Mouse (Mus musculus) ovary, adult 18-20 months (tissue): ENCODE measurements around the gene Fry.

Source experiments
- DNase-seq: peaks from one replicate; pipeline ENCODE4 v3.0.0; 2022; ENCODE audit warnings: low spot score, mixed read lengths

Gene Fry

DNA sequence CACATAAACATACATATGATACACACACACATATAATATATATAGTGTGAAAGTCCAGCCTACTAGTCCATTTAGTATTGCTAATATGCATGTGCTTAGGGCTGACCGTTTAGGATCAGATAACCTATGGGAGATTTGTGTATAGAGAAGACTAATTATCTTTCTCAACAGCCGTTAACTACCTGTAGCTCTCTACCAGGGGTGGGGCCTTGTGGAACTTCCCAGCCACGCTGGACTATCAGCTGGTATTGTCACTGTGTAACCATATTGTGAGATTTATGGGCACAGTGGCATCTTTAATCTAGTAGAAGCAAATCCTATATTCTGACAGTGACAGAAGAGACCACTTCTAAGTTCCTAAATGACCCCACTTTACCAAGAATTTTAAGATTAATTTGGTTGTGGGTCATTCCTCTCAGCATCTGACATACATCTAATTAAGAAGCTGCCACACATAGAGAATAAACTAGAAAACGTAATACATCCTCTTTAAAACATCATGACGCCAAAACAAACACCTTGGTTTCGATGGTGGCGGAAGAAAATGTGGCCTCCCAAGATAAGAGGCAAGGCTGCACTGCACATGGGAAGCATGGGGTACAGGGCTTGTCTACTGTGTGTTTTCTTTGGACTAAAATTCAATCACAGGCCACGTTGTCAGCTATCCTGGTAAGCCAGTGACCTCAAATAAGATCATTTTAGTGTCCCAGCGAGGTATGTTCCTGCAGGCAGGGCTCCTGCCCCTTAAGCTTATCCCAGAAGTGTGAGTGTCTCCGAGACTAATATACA is 271.3 kb downstream of the Fry start:
- DNase-seq, result no peak

DNA sequence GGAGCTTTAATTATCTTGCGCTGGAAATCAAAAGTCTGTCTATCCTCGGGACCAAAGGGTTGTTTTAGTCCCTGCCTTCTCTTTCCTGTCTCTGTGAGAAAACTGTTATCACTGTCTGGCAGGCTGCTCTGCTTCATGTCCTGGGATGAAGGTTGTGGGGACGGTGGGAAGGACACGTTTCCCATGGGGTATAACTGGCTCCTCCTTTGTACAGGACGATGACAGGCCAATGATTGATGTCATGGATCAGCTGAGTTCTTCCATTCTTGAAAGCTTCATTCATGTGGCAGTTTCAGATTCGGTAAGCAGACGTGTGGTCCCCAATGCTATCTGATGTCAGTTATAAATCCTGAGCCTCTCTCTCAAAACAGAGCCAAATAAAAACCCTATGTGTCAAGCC is 272.0 kb downstream of the Fry start:
- no peak for DNase-seq

DNA sequence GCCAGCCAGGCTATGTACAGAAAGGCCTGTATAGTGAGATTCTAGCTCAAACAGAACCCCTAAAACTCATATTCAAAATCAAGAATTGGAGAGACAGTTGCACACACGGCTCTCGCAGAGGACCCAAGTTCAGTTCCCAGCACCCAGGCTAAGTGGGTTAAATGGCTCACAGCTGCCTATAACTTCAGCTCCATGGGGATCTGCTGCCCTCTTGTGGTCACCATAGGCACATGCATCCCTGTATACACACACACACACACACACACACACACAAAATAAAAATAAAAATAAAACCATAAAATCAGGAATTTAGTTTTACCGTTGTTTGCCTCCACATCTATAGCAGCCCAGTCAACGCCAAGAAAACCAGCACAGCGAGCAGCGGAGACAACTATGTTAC is 276.2 kb downstream of the Fry start:
- DNase-seq, result no peak

DNA sequence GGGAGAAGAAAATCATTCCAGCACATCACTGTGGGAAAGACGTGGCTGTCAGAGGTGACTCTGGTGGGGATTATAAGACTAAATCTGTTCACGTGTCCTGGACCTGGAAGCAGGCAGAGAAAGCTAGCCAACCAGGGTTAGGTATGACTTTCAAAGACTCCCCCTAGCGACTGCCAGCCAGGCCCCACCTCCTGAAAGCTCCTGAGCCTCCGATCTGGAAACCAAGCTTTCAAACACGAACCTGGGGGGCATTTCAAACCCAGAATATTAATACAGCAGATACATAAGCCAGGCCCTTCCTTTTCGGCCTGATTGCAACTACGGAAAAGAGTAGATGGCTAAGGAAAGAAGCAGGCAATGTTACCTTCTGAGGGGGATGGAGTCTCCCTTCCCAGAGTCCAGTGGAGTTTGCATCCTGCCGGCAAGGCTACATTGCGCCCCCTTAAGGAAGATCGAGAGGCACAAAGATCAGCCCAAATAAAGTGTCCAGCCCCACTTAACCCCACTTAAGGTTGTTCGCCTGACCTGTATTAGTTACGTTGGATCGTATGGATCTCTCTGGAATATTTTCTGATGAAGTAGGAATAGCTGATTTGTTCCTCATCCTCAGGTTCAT is 284.5 kb downstream of the Fry start:
- no peak for DNase-seq

DNA sequence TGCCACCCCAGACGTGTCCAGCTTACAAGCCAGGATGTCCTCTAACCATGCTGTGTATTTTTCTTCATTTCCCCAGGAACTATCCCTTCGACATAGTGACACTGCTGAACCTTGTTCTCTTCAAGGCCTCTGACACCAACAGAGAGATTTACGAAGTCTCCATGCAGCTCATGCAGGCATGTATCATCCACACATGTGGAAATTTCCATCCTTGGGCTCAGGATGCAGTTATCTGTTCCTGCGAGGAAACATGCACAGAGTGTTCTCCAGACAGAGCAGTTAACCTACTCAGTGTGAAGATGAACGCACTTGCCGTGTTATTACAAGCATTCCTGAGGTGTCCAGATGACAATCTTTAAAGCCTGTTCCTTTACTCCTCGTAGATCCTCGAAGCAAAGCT is 286.4 kb downstream of the Fry start:
- DNase-seq, result no peak

DNA sequence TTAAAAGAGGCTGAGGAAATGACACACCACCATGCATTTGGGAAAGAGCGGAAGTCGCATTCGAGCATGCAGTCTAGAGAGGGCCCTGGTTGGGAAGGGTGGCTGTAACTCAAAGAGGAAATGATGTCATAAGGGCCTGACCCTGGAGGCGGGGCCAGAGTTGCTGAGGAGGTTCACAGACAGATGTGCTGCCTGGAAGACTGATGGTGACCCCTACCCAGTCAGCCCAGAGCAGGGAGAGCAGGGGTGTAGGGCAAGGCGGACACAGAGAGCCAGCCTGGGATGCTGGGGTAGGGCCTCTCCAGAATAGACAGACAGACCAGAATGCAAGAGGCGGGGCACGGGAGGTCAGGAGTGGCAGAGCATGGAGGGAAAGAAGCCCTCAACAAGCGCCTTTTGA is 290.5 kb downstream of the Fry start:
- no peak for DNase-seq

DNA sequence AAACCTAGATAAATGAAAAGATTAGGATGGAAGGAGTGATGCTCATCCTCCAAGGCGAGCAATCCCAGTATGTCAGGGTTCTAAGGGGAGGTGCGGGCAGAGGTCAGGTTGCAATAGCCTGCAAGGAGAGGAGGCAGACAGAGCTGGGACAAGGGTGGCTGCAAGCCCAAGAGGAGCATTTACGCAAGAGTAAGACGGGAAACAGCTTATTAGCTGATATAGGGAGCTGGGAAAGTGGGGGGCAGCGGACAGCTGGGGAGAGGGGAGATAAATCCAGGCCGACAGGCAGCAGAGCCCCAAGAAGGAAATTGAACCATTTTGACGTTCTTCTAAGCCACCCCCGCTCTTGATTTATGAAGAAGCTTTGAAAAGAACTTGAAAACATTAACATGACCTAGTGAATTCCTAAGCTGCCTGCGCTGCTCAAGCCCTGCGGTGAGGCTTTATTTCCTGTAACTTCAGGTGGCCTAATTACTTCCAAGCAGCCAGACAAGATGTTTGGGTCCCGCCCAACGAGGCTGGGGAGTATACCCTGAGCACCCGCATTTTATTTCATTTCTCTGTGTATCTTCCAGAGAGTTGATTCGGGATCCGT is 291.1 kb downstream of the Fry start:
- DNase-seq, result no peak

DNA sequence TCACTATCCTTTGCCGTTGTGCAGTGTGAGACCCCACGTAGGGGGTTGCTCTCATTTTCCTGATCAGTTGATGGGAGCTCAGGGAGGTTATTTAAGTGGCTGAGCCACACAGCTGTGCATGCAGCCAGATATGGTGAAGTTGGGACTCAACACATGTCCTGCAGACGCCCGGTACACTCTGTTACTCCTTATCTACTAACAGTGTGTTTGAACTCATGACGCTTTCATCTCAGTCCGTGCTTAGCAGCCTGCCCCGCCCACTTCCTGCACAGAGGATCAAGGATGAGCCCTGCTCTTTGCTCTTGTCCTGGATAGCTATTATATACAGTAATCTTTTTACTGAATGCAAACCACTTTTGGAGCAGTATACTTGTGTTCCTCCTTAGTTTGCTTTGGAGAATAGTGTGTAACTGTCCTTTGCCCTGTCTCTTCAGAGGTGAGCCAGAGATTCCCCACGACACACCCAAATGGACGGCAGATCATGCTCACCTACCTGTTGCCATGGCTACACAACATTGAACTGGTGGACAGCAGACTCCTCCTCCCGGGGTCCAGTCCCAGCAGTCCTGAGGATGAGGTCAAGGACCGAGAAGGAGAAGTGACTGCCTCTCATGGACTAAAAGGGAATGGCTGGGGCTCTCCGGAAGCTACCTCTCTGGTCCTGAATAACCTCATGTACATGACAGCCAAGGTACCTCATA is 294.5 kb downstream of the Fry start:
- DNase-seq, result no peak

DNA sequence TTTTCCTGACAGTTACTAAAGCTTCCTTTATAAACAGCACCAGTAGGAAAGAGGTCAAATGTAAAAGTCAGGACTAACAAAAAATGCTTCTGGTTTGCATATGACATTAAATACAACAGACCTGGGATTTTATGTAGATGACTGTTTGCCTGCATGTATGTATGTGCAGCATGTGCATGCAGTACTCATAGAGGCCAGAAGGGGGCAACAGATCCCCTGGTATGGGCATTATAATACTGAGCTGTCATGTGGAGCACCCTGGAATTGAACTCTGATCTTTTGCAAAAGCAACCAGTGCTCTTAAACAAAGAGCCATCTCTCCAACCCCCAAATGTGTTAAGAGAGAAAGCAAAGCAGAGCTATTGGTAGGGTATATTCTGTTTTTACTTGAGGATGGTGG is 296.4 kb downstream of the Fry start:
- DNase-seq, result no peak

DNA sequence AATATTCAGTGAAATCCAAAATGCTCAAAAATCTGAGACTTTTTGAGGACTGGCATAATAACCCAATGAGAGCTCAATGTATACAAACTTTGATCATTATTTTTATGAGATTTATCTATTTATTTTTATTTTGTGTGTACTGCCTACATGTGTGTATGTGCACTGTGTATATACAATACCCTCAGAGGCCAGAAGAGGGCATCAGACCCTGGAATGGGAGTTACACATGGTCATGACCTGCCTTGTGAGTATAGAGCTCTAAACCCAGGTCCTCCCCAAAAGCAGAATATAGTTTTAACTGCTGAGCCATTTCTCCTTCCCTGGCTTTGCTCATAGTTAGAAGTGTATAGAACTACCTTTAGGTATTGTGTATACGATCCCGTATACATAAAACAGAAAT is 298.8 kb downstream of the Fry start:
- DNase-seq, result no peak

DNA sequence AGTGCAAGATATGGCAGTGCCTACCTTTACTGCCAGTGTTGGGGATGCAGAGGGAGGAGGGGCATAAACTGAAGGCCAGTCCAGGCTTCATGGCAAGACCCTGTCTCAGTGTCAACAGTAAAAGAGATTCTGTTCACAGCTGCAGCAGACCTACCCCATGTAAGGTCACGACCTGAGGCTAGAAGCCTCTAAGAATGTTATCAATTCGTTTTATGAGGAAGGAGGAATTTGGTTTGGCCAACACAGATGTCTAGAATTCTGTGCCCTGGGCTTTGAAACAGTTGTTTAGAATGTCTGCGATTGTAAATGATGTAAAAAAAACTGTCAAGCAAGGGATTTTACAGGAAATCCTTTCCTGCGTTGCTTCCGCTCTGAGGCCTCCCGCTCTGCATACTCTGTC is 299.6 kb downstream of the Fry start:
- DNase-seq, result no peak

DNA sequence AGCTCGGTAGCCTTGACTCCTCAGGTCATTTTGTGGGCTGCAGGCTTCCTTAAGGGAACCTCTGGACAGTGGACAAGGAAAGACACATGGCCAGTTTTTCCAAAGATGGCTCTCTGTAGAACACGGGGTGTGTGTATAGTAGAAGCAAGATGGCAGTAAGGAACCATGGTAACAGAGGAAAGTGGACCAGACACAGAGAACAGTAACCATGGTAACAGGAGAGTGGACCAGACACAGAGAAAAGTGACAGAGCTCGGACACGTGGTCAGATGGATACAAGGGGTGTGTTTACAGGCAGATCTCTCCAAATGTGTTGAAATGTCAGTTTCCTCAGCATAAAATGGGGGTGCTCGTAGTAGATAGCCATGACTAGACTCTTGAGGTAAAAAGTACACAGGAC is 306.6 kb downstream of the Fry start:
- DNase-seq, result no peak

DNA sequence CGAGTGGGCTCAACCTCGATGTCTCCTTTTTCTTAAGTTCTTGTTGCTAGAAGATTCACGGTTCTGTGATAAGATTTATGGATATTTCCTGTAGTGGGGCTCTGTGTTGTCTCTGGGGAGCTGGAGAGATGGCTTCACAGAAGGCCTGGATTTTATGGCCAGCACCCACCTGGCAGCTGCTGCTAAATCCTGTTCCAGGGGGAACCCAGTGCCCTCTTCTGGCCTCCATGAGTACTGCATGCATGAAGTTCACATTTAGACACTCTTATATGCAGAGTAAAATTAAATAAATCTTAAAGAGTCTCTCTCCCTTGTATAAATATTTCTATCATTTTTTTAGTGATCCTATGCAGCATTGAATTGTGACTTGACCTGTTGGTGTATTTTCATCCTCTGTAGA is 308.1 kb downstream of the Fry start:
- no peak for DNase-seq

DNA sequence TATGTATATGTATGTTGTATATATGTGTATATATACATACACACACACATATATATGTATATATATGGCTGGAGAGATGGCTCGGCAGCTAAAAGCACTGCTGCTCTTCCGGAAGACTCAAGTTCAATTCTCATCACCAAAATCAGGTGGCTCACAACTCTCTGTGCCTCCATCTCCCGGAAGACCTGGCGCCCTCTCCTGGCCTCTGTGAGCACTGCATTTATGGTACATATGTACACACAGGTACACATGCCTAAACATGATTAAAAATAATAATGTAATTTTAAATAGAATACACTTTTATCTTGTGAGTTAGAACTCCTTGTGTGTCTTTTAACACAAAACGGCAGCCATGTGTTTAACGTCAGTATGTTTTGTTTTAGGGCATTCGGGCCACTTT is 312.8 kb downstream of the Fry start:
- DNase-seq, result no peak

DNA sequence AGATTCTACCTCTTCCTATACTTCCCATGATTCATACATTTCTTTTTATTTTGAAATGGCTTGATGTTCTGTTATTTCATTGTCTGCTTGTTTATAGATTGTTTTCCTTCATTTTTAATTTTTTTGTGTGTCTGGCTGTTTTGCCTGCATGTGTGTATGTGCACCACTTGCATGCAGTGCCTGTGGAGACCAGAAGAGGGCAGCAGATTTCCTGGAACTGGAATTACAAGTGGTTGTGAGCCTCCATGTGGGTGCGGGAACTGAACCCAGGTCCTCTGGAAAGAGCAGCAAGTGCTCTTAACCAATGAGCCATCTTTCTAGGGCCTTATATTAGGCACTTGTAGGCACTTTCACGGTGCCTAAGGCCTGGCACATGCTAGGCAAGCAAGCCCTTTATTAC is 314.5 kb downstream of the Fry start:
- DNase-seq, result no peak

DNA sequence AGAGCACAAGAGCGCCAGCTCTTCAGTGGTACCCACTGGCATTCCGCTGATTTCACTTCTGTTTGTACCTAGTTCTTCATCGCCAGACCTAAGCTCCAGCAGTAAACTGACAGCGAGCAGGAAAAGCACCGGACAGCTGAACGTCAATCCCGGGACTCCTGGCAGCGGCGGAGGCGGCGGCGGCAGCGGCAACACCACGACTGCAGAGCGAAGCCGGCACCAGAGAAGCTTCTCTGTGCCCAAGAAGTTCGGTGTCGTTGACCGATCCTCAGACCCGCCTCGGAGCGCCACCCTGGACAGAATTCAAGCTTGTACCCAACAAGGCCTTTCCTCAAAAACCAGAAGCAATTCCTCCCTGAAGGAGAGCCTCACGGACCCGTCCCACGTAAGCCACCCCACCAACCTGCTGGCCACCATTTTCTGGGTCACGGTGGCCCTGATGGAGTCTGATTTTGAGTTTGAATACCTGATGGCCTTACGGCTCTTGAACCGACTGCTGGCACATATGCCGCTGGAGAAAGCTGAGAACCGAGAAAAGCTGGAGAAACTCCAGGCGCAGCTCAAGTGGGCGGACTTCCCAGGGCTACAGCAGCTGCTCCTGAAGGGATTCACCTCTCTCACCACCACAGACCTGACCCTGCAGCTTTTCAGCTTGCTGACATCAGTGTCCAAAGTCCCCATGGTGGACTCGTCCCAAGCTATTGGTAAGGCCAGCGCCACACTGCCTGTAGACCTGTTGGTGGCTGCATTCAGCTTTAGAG is 318.4 kb downstream of the Fry start:
- no peak for DNase-seq

DNA sequence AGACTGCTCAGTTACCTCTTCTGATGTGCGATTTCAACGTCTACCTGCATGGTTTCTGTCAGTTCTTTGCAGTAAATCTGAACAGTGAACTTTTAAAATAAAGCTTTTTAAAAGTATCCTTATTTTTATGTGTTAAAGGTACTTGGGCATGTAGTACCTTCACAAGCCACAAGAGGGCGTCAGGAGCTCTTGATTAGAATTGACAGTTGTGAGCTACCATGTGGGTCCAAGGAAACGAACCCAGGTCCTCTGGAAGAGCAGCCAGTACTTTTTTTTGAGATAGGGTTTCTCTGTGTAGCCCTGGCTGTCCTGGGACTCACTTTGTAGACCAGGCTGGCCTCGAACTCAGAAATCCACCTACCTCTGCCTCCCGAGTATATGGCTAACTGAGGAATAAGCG is 323.2 kb downstream of the Fry start:
- no peak for DNase-seq

DNA sequence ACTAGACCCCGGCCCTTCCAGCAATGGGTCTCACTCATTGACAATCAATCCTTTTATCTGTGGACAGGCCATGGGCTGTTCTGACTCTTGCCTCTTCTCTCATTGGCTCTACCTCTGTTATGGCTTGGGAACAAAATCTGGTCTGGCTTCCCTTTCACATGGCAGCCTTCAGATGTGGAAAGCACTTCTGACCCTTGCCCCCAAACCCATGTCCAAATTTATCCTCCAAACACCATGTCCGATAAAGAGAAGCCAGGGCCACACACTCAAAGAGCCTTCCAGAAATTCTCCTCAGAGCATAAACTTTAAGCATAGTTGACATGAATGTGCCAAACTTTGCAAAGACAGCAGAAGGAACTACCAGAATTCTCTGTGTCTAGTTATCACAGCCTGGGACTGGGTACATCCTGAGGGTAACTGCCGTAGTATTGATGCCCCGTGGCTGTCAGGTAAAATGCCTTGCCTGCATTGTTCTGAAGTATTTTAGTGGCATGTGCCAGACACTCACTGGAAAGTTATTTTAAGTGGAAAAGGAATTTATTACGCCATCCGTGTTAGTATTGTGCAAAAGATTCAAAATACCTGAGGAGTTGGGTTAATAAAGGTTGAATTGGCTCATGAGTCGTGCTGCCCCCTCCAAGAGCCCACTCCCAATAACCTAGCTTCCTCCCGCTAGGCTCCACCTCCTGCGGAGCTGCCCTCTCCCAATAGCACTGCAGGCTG is 333.0 kb downstream of the Fry start:
- no peak for DNase-seq

DNA sequence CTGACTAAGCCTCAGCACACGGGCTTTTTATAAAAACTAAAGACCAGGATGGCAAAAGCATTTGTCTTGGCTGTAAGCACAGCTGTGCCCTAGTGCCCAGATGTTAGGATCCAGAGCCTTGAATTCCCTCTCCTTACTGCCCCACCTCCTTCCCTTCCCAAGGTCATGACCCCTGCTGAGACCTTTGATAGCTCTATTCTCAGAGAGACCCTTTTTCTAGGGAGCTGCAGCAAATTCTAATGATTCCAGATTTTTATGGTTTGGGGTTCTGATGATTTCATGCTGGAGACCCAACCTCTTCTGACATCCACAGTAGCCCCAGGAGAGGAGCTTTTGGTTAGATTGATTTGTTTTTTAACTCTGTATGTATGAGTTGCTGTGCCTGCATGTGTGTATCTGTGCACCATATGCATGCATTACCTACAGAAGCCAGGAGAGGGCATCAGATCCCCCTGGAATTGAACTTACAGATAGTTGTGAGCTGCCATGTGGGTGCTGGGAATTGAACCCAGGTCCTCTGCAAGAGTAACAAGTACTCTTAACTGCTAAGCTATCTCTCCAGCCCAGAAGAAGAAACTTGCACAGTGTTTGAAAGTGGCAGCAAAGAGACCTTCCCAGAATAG is 333.7 kb downstream of the Fry start:
- no peak for DNase-seq

DNA sequence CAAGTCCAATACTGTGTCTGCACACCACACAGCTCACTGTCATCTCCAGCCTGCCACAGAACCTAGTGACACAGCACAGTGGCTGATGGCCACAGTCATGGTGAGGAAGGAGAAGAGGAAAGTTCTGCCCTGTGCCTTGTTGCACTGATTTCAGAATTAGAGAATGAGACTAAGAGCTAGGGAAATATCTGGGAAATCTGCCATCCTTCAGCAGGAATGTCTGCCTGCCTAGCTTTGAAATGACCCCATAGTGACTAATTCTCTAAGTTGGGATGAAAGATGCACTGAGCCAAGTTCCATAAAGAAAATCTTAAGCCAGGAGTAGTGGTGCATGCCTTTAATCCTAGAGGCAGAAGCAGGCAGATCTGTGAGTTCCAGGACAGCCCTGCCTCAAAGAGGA is 334.2 kb downstream of the Fry start:
- no peak for DNase-seq

DNA sequence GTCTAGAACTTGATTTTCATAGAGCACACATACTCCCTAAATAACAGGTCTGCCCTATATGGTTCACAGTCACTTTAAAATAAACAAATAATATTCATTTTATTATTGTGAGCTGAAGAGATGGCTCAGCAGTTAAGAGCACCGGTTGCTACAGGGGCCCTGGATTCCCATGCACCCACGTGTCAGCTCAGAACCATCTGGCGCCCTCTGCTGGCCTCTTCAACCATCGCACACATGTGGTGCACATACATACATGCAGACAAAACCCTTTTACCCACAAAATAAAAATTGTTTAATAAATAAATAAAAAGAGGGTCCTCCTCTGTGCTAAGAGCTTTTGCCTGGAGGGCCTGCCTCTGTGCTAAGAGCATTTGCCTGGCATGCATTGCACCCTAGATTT is 335.0 kb downstream of the Fry start:
- DNase-seq, result no peak
